Mouse (Mus musculus) fibroblast of lung, adult 2 months (primary cell): ENCODE results near the gene Cfap54.

ENCODE experiments used
- DNase-seq: peaks from one replicate; pipeline ENCODE4 v3.0.0-alpha.2; 2011; ENCODE audit warnings: low read depth

Cfap54 gene

GRCm38 (mm10) chr10:93081133-93081779, at the start of gene Cfap54:
Cfap54 (minus strand) TSS chr10:93081618.
- peak; percentile 67 for DNase-seq

- peak; percentile 36 for DNase-seq
These were observed 49.1 kb upstream of the Cfap54 start for GRCm38 (mm10) chr10:93130456-93130940.

- no peak for DNase-seq
These were observed 48.6 kb upstream of the Cfap54 start for GRCm38 (mm10) chr10:93129904-93130455.

- DNase-seq, result no peak
These were observed 47.9 kb upstream of the Cfap54 start for GRCm38 (mm10) chr10:93129345-93129744.

GRCm38 (mm10) chr10:93128566-93128965, 47.1 kb upstream of the Cfap54 start:
- no peak for DNase-seq

- DNase-seq, result no peak
These were observed 44.6 kb upstream of the Cfap54 start for GRCm38 (mm10) chr10:93126025-93126424.

GRCm38 (mm10) chr10:93123957-93124613, 42.7 kb upstream of the Cfap54 start:
- peak; percentile 40 for DNase-seq

- DNase-seq, result no peak
These were observed 41.9 kb upstream of the Cfap54 start for GRCm38 (mm10) chr10:93123310-93123709.

- DNase-seq, result no peak
These were observed 41.2 kb upstream of the Cfap54 start for GRCm38 (mm10) chr10:93122399-93123184.

GRCm38 (mm10) chr10:93121262-93121860, 39.9 kb upstream of the Cfap54 start:
- DNase-seq, result no peak

- DNase-seq, result no peak
These were observed 38.4 kb upstream of the Cfap54 start for GRCm38 (mm10) chr10:93119809-93120208.

- no peak for DNase-seq
These were observed 35.2 kb upstream of the Cfap54 start for GRCm38 (mm10) chr10:93116636-93117035.

GRCm38 (mm10) chr10:93115743-93116142, 34.3 kb upstream of the Cfap54 start:
- DNase-seq, result no peak

GRCm38 (mm10) chr10:93114782-93115181, 33.4 kb upstream of the Cfap54 start:
- DNase-seq, result no peak

GRCm38 (mm10) chr10:93113968-93114367, 32.5 kb upstream of the Cfap54 start:
- DNase-seq, result no peak

GRCm38 (mm10) chr10:93112021-93112420, 30.6 kb upstream of the Cfap54 start:
- no peak for DNase-seq

GRCm38 (mm10) chr10:93111412-93111811, 30.0 kb upstream of the Cfap54 start:
- no peak for DNase-seq

GRCm38 (mm10) chr10:93105358-93105757, 23.9 kb upstream of the Cfap54 start:
- no peak for DNase-seq

GRCm38 (mm10) chr10:93104357-93104756, 22.9 kb upstream of the Cfap54 start:
- no peak for DNase-seq

GRCm38 (mm10) chr10:93103676-93104075, 22.3 kb upstream of the Cfap54 start:
- no peak for DNase-seq

- DNase-seq, result no peak
These were observed 20.9 kb upstream of the Cfap54 start for GRCm38 (mm10) chr10:93102321-93102720.

GRCm38 (mm10) chr10:93098211-93098805, 16.9 kb upstream of the Cfap54 start:
- no peak for DNase-seq
